In genomic region chr2:20676379-20676778, GRCm38 (mm10) we compare ENCODE assay signal across 11 mouse cellular contexts.
DNase-seq lines count a peak whose midpoint lies in the region; ATAC-seq and TF ChIP-seq lines count a peak whose summit lies in the region.
"Had no signal": no experiment of that assay in that cellular context is flagged by ENCODE, and none has a peak within 500 bp of the region (broad histone marks: within the 10 kb centered on the region; RNA-seq: fewer than 3 reads in every experiment).

No protein-coding gene starts in this region.

- H3K27ac ChIP-seq in hindbrain, embryonic 11.5 days (ENCODE audit: low read depth, low read length): no peak overlapping the region
- H3K27ac ChIP-seq in hindbrain, embryonic 12.5 days: no peak overlapping the region
- no peak overlapping the region for H3K27ac ChIP-seq in testis, adult 2 months (ENCODE audit: control insufficient read depth, insufficient read depth, low read depth, low read length)

- TF ChIP-seq POLR2A in testis, adult 2 months (IDR thresholded peaks at IDR 0.05; ENCODE audit: control insufficient read depth, low read depth, low read length): no peak

- POLR2A ChIA-PET in Patski (lab: Charles Lee): no interaction called here

- no peak overlapping the region for H3K9ac ChIP-seq in hindbrain, embryonic 11.5 days (ENCODE audit: low read depth, low read length)
- H3K9ac ChIP-seq in hindbrain, embryonic 12.5 days: no peak overlapping the region

- H3K4me2 ChIP-seq in hindbrain, embryonic 11.5 days (replicated peaks; ENCODE audit: low read depth, low read length): no peak overlapping the region
- H3K4me2 ChIP-seq in hindbrain, embryonic 12.5 days (replicated peaks): no peak overlapping the region

- CTCF ChIA-PET in Patski (lab: Charles Lee): interaction anchor here (1.3 kb wide), 1 partner anchor 93 kb away, joined by 3 read pairs; no protein-coding TSS in a partner anchor

- H3K4me1 ChIP-seq in hindbrain, embryonic 11.5 days (replicated peaks; ENCODE audit: control insufficient read depth, insufficient read depth, low read length): no peaks in the 10 kb centered on the region
- no peaks in the 10 kb centered on the region for H3K4me1 ChIP-seq in hindbrain, embryonic 12.5 days
- no peaks in the 10 kb centered on the region for H3K4me1 ChIP-seq in testis, adult 2 months (ENCODE audit: control insufficient read depth, insufficient read depth, low read length)

- ATAC-seq in hindbrain, embryonic 11.5 days (ENCODE audit: low FRiP score): no peak
- ATAC-seq in hindbrain, embryonic 12.5 days (ENCODE audit: low FRiP score): no peak
- ATAC-seq in Patski: no peak

- peak; percentile 13 for DNase-seq in hindbrain, embryonic 11.5 days (ENCODE audit: low spot score)
- peak; percentile 9 for DNase-seq in lung, postnatal 10 days
- DNase-seq in lung, postnatal 14 days: no peak
- DNase-seq in Patski (ENCODE audit: low read depth, low spot score): no peak
- no peak for DNase-seq in frontal cortex, postnatal 36 days (ENCODE audit: low spot score in 2 of 2)
- DNase-seq: kidney, postnatal 14 days; left cerebral cortex, postnatal 4 days had no signal

- H3K4me3 ChIP-seq in hindbrain, embryonic 11.5 days (ENCODE audit: low read depth, low read length): no peak overlapping the region
- H3K4me3 ChIP-seq in hindbrain, embryonic 12.5 days: no peak overlapping the region
- H3K4me3 ChIP-seq in testis, adult 2 months (ENCODE audit: control insufficient read depth, low read depth, low read length): no peak overlapping the region
- H3K4me3 ChIP-seq: erythroblast, embryonic 14.5 days; myocyte had no signal

- H3K9me3 ChIP-seq in hindbrain, embryonic 11.5 days (ENCODE audit: control insufficient read depth, low read length): no peaks in the 10 kb centered on the region
- no peaks in the 10 kb centered on the region for H3K9me3 ChIP-seq in hindbrain, embryonic 12.5 days (replicated peaks)

- in situ Hi-C loops in Patski (cut with MboI; ENCODE audit: low pct_unique_long_range_greater_than_20kb): loop anchor here (5.0 to 25.0 kb wide), 3 partner anchors 101 to 1139 kb away; no protein-coding TSS in a partner anchor

- peak; percentile 61 for TF ChIP-seq CTCF in Patski (IDR thresholded peaks at IDR 0.05)
- TF ChIP-seq CTCF in testis, adult 2 months (IDR thresholded peaks at IDR 0.05; ENCODE audit: control insufficient read depth, insufficient read depth, insufficient replicate concordance, low read depth, low read length): peak; percentile 40; the same call in 1 of the 2 replicates

- 96% methylated on average over 3 of the region's 3 CpGs for whole genome bisulfite sequencing in hindbrain, embryonic 11.5 days
- WGBS in hindbrain, embryonic 12.5 days: 97% methylated on average over 3 of the region's 3 CpGs

- H3K27me3 ChIP-seq in hindbrain, embryonic 11.5 days (ENCODE audit: control insufficient read depth, insufficient read depth, low read length): no peaks in the 10 kb centered on the region
- H3K27me3 ChIP-seq in hindbrain, embryonic 12.5 days: no peaks in the 10 kb centered on the region
- no peaks in the 10 kb centered on the region for H3K27me3 ChIP-seq in Patski
- H3K27me3 ChIP-seq in testis, adult 2 months (ENCODE audit: control insufficient read depth, insufficient read depth, low read length): no peaks in the 10 kb centered on the region

- H3K36me3 ChIP-seq in hindbrain, embryonic 11.5 days (ENCODE audit: control insufficient read depth, insufficient read depth, low read length): no peaks in the 10 kb centered on the region
- no peaks in the 10 kb centered on the region for H3K36me3 ChIP-seq in hindbrain, embryonic 12.5 days
- H3K36me3 ChIP-seq in testis, adult 2 months (ENCODE audit: control insufficient read depth, insufficient read depth, low read length): no peaks in the 10 kb centered on the region

Comparison
In these comparisons a context has a peak if more than half of its experiments do, and no peak if none do; other contexts are left out.
1. DNase-seq: peak in hindbrain, embryonic 11.5 days (single experiment) and lung, postnatal 10 days (single experiment); none in lung, postnatal 14 days (single experiment), Patski (single experiment) and frontal cortex, postnatal 36 days (0 of 2).